Mouse (Mus musculus): Measurements from ENCODE around the gene Exoc3l. TPM values are rescaled to one million over a fixed set of nuclear protein-coding genes. Genes with fewer than 3 reads are reported as not detected.
A peak's percentile ranks its signal among the peaks of the same experiment; 100 is the strongest.
"Not testable (repeated sequence)": the region's sequence is repeated elsewhere in the genome, so short reads cannot be mapped to it uniquely, and the experiment has no call there.

Exoc3l gene
- polyA plus RNA-seq, 1 experiment from 2014 or later, result 11.8 TPM

DNA sequence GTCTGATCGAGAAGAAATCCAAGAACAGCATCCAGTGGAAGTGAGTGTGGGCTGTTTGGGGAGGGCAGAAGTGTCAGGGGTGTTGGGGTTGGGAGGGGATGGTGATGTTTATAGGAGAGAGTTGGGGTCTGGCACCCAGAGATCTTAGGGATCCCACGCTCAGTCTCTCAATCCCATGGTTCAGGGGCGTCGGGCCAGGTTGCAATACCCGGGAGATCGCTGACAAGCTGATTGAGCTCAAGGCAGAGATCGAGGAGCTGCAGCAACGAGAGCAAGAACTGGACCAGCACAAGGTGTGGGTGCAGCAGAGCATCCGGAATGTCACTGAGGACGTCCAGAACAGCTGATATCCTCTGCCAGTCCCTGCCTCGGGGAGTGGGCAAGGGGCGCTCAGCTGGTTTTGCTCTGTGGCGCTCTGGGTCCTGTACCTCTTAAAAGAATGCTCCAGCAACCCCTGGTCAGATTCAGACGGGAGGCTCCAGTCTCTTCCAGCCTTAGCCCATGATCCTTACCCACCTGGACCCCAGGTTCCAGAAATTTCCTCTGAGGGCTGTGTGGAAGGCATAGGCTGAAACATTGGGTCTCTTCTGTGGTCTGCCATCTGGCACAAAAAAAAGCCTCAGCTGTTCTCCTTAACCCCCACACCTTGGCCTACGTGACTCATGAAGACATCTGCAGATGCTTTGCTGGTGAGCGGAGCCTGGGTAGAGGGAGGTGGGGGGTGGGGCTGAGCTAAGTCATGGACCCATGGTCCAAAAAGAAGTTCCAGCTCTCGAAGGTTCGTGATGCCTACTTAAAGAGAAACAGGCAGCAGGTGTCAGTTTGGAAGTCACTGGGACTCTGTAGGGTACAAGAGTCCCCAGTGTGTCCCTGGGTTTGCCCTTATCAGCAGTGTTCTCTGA, 2.7 kb upstream of the Exoc3l start:
- Histone ChIP-seq H3K27me3 (replicated peaks) (no peaks in the 10 kb centered on the region), H3K4me3 (peak overlapping the region; percentile 100), H3K27ac (no peak overlapping the region; the same call in 1 of the 2 replicates), H3K36me3 (replicated peaks) (peaks cover 29% of the 10 kb centered on the region), H3K9ac (peak overlapping the region; percentile 99), H3K9me3 (no peaks in the 10 kb centered on the region), H3K4me2 (peak overlapping the region; percentile 99), H3K4me1 (peaks cover 21% of the 10 kb centered on the region)
- no peak for ATAC-seq (replicated peaks)
- WGBS, result 61% methylated on average over 18 of the region's 18 CpGs

DNA sequence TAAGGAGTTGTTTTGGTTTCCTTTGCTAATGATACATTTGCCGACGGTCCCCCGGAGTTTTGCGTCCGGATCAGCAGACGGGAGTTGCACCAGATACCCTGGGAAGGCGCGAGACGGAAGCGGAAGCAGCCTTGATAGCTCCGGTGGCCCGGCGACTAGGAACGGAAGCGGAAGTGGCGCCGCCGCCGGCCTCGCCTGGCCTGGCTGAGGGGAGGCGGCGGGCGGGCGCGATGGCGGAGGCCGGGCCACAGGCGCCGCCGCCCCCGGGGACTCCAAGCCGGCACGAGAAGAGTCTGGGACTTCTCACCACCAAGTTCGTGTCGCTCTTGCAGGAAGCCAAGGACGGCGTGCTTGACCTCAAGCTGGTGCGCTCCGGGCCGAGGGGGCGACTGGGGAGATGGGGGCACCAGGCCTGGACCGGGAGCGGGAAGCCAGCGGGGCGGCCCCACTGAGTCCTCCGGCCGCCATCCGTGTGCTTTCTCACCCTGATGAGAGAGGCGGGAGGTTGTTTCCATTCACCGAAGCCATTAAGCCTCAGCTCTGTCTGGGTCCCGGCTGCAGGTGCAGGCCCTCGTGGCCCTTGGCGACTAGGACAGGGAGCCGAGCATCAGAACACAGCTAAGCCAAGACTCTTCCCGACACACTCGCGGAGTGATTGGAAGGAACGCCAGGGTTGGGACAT, 1.8 kb upstream of the Exoc3l start, which contains the start of gene E2f4:
TSS of gene E2f4 (plus strand) at position 153 of the 682 bp plus-strand sequence.
- H3K4me3 ChIP-seq, result peak within 1 kb of the TSS; percentile 100
- H3K4me1 ChIP-seq, result peaks cover 21% of the 10 kb centered on the region
- no peaks in the 10 kb centered on the region for H3K27me3 ChIP-seq (replicated peaks)
- under 1% methylated on average over 57 of the region's 58 CpGs for WGBS
- H3K4me2 ChIP-seq, result peak within 1 kb of the TSS; percentile 99
- peak within 1 kb of the TSS; percentile 74 for H3K27ac ChIP-seq
- peak within 1 kb of the TSS; percentile 99 for H3K9ac ChIP-seq
- no peaks in the 10 kb centered on the region for H3K9me3 ChIP-seq
- peaks cover 24% of the 10 kb centered on the region for H3K36me3 ChIP-seq (replicated peaks)
- ATAC-seq (replicated peaks), result peak; percentile 90

DNA sequence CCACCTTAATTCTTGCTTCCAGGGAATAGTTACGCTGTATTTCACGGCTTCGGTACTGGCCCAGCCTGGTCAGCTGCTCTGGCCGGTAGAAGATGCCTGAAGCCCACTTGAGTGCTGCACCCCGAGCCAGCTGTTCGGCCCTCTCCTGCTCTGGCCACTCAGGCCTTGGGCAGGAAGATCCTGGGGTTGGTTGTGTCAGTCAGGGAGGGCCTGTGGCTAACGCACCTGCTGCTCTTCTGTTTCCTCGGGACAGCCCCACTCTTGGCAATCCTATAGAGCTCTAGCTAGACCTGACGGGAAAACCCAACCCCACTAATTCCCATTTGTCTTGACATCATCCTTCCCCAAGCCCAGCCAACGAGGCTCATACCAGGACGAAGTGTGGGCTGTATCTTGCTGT, 645 bp downstream of the Exoc3l start:
- no peak overlapping the region for H3K4me3 ChIP-seq
- H3K36me3 ChIP-seq (replicated peaks), result peaks cover 5% of the 10 kb centered on the region
- H3K4me1 ChIP-seq, result peaks cover 29% of the 10 kb centered on the region
- ATAC-seq (replicated peaks), result no peak
- H3K9me3 ChIP-seq, result no peaks in the 10 kb centered on the region
- H3K4me2 ChIP-seq, result peak overlapping the region; percentile 12; the same call in 1 of the 2 replicates
- no peak overlapping the region for H3K27ac ChIP-seq
- H3K27me3 ChIP-seq (replicated peaks), result no peaks in the 10 kb centered on the region
- no peak overlapping the region for H3K9ac ChIP-seq
- WGBS, result 67% methylated on average over 11 of the region's 11 CpGs

DNA sequence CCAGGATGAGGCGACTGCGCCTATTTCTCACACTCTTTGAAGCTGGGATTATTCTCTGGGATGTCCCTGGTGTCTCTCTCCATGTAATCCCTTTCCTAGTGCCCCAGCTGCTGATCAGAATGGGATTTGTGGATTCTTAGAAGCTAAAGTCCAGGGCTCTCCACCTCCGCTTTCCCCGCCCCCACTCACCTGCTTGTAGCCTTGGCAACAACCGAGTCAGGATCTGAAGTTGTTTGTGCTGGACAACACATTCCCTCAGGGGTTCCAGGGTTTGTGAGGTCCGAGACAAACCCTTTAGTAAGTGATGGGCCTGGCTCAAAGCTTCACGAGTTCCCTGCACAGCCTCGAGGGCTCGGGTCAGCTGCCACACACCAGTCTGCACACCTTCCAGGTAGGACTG, 1.1 kb downstream of the Exoc3l start:
- Histone ChIP-seq H3K27me3 (replicated peaks) (no peaks in the 10 kb centered on the region), H3K4me3 (no peak overlapping the region), H3K9me3 (no peaks in the 10 kb centered on the region), H3K36me3 (replicated peaks) (peaks cover under 1% of the 10 kb centered on the region; the same call in 1 of the 2 replicates), H3K4me1 (peaks cover 34% of the 10 kb centered on the region), H3K9ac (no peak overlapping the region), H3K4me2 (peak overlapping the region; percentile 12; the same call in 1 of the 2 replicates), H3K27ac (no peak overlapping the region)
- no peak for ATAC-seq (replicated peaks)
- WGBS, result 62% methylated on average over 9 of the region's 9 CpGs

DNA sequence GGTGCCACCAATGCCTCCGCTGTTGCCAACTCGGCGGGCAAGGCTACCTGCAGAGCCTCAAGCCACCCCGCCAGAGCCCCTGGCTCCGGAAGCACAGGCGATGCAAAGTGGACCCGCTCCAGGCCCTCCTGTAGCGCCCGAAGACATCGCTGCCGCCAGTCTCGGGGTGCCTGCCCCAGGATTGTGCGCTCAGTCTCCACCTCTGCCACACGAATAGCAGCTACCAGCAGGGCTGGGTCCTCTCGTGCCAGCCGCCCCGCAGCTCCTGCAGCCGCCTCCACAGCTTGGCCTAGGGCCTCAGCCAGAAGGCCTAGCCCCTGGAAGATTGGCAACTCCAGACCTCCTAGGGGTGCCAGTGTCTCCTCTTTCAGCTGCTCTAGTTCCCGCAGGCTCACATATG, 2.5 kb downstream of the Exoc3l start:
- H3K27ac ChIP-seq, result no peak overlapping the region
- H3K36me3 ChIP-seq (replicated peaks), result no peaks in the 10 kb centered on the region
- no peak overlapping the region for H3K9ac ChIP-seq
- no peak overlapping the region for H3K4me3 ChIP-seq
- no peaks in the 10 kb centered on the region for H3K27me3 ChIP-seq (replicated peaks)
- no peaks in the 10 kb centered on the region for H3K9me3 ChIP-seq
- peaks cover 27% of the 10 kb centered on the region for H3K4me1 ChIP-seq
- H3K4me2 ChIP-seq, result no peak overlapping the region
- ATAC-seq (replicated peaks), result no peak
- WGBS, result 69% methylated on average over 19 of the region's 19 CpGs

DNA sequence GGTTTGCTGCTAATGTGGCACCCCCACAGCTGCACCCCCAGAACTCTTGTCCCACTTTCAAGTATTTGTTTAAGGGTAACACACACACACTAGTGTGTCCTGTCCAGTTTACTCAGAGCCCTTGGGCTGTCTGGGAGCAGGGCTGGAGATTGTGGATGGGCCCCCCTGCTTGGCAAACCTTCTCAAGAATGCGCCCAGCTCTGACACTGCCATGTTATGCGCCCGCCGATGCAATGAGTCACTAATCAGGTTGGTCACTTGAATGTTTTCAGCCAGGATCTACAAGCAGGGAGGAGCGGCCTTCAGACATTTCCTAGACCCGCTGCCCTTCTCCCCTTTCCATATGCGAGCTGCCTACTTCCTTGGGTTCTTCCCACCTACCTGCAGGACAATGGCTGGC, 3.4 kb downstream of the Exoc3l start:
- 88% methylated on average over 7 of the region's 7 CpGs for WGBS
- H3K9me3 ChIP-seq, result no peaks in the 10 kb centered on the region

DNA sequence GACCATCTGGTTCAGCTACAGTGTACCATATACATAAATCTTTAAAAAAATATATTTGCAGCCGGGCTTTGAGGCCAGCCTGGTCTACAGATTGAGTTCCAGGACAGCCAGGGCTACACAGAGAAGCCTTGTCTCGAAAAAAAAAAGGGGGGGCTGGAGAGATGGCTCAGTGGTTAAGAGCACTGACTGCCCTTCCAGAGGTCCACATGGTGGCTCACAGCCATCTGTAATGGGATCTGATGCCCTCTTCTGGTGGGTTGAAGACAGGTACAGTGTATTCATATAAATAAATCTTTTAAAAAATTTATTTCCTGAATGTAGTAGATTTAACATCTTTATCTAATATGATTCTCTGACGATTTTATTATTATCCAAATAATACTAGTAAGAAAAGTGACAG, 4.1 kb downstream of the Exoc3l start:
- H3K27ac ChIP-seq; H3K4me2 ChIP-seq; H3K27me3 ChIP-seq (replicated peaks); ATAC-seq (replicated peaks); H3K36me3 ChIP-seq (replicated peaks); H3K9ac ChIP-seq; H3K4me3 ChIP-seq; H3K9me3 ChIP-seq: not testable (repeated sequence)
- WGBS, result 76% methylated on average over 3 of the region's 3 CpGs
- H3K4me1 ChIP-seq, result peaks cover 33% of the 10 kb centered on the region

More for the DNA sequence above, 3.4 kb downstream of the Exoc3l start:
- ATAC-seq (replicated peaks), result no peak
- Histone ChIP-seq H3K27ac (no peak overlapping the region), H3K4me3 (no peak overlapping the region), H3K9ac (no peak overlapping the region), H3K4me2 (no peak overlapping the region), H3K36me3 (replicated peaks) (no peaks in the 10 kb centered on the region), H3K27me3 (replicated peaks) (no peaks in the 10 kb centered on the region), H3K4me1 (peaks cover 32% of the 10 kb centered on the region)

DNA sequence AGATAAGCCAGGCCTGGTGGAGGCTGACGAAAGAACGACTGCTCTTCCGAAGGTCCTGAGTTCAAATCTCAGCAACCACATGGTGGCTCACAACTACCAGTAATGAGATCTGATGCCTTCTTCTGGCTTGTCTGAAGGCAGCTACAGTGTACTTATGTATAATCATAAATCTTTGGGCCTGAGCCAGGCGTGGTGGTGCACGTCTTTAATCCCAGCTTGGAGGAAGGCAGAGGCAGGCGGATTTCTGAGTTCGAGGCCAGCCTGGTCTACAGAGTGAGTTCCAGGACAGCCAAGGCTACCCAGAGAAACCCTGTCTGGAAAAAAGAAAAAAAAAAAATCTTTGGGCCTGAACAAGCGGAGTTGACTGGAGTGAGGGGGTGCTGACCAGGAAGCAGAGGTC, 4.5 kb downstream of the Exoc3l start:
- not testable (repeated sequence) for H3K27ac ChIP-seq; H3K9me3 ChIP-seq; H3K27me3 ChIP-seq (replicated peaks); H3K4me2 ChIP-seq; H3K9ac ChIP-seq; H3K4me3 ChIP-seq; ATAC-seq (replicated peaks); H3K36me3 ChIP-seq (replicated peaks)
- WGBS, result 90% methylated on average over 8 of the region's 8 CpGs
- peaks cover 36% of the 10 kb centered on the region for H3K4me1 ChIP-seq

DNA sequence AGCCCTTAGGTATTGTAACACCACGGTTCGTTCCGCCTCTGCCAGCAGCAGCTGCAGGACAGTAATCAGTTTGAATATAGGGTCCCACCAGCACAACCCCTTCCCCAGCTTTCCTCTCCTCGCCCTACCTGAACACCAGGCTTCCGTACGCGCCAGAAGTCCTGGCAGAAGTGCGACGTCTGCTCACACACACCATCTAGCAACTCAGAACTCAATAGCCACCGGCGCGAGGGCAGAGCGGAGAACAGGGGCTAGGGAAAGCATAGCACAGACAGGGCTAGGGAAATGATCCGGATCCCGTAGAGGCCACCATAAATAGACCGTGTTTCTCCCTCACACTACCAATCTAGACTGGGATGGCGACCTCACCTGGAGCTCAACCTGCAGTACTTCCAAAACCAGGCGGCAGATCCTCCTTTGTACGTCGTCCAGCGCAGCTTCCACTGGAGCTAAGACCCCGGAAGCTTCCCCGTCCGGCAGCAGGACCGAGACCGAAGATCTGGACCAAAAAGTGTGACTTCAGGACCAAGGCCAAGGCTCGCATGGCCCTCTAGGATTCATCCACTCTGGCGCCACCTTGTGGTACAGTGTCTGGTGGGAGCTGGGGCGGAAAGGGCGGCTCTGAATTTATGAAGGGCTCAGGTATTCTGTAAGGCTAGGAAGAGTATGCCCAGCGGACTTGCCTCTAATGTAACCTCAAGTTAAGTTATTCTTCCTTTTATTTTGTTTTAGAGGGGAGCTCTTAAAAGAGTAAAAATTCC, 5.2 kb downstream of the Exoc3l start:
- H3K27me3 ChIP-seq (replicated peaks), result no peaks in the 10 kb centered on the region
- H3K4me3 ChIP-seq, result peak overlapping the region; percentile 62
- no peaks in the 10 kb centered on the region for H3K9me3 ChIP-seq
- peaks cover 42% of the 10 kb centered on the region for H3K4me1 ChIP-seq
- no peak for ATAC-seq (replicated peaks)
- H3K36me3 ChIP-seq (replicated peaks), result no peaks in the 10 kb centered on the region
- H3K27ac ChIP-seq, result peak overlapping the region; percentile 94; the same call in 1 of the 2 replicates
- WGBS, result 7% methylated on average over 31 of the region's 31 CpGs
- H3K9ac ChIP-seq, result no peak overlapping the region
- peak overlapping the region; percentile 70 for H3K4me2 ChIP-seq

DNA sequence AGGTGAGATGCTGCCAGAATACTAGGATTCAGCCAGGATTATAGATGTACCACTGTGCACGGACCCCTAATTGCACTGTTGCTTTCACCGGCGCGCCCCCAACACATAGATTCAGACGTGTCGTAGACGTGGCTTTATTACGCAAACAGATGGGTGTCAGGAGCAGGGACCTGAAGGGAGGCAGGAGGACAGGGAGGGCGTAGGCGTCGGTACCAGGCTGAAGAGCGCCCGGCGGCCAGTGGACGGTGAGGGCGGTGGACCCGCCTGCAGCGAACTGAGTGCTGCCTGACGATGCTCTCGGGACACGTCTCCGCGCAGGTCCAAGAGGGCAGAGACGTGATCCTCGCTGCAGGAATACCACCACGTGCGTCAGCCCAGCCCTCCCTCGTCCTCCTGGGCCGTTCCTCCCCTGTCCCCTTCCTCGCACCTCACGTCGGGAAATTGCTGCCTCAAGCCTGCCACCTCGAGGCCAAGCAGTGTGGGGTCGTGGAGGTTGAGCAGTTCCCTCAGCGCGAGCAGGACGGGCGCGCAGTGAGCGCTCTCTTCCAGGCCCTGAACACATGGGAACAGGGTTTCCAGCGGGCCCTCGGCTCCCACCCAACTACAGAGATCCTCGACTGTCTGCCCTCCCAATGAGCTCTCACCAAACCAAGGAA, 6.0 kb downstream of the Exoc3l start, which contains the start of gene 4931428F04Rik:
TSS of gene 4931428F04Rik (minus strand) at position 60 of the 656 bp plus-strand sequence.
- ATAC-seq (replicated peaks), result peak; percentile 35
- under 1% methylated on average over 43 of the region's 43 CpGs for WGBS
- peak within 1 kb of the TSS; percentile 68 for H3K9ac ChIP-seq
- peaks cover 50% of the 10 kb centered on the region for H3K4me1 ChIP-seq
- peak within 1 kb of the TSS; percentile 62 for H3K4me3 ChIP-seq
- no peaks in the 10 kb centered on the region for H3K9me3 ChIP-seq
- H3K36me3 ChIP-seq (replicated peaks), result no peaks in the 10 kb centered on the region; the same call in 1 of the 2 replicates
- H3K4me2 ChIP-seq, result peak within 1 kb of the TSS; percentile 70
- no peaks in the 10 kb centered on the region for H3K27me3 ChIP-seq (replicated peaks)
- peak within 1 kb of the TSS; percentile 94 for H3K27ac ChIP-seq

DNA sequence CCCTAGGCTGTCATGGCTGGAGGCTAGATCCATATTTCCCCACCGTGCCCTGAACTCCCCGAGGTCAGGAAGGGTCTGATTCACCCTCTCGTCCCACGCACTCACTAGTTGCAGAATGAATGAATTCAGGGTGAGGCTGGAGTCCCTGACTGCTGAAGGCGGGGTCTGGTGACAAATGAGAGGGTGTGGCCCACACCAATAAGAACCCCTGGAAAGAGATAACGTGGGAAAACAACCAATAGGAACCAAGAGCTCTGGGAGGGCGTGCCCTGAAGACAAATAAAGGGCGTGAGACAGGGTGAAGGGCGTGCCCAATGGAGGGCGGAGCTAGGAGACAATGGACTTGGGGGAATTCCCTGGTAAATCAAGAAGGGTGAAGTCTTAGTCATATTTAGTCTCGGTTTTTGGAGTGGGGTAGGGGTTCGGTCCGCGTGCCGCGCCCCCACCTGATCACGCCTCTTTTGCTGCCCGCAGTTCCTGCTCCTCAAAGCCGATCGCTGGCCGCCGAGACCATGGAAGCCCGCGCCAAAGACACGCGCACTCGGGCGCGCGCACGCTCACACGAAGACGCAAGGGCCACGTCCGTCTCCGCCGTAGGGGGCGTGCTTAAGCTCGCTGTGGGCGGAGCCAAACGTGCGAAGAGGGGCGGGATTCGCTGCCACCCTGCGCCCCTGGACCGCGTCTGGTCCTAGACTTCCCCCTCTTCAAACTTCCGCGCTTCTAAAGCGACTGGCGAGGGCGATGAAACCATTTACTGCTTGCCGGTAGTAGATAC, 6.8 kb downstream of the Exoc3l start:
- under 1% methylated on average over 53 of the region's 53 CpGs for whole genome bisulfite sequencing
- H3K27ac ChIP-seq, result peak overlapping the region; percentile 94
- H3K4me1 ChIP-seq, result peaks cover 51% of the 10 kb centered on the region
- no peaks in the 10 kb centered on the region for H3K9me3 ChIP-seq
- peak overlapping the region; percentile 68 for H3K9ac ChIP-seq
- peak overlapping the region; percentile 62 for H3K4me3 ChIP-seq
- H3K36me3 ChIP-seq (replicated peaks), result no peaks in the 10 kb centered on the region; the same call in 1 of the 2 replicates
- peak; percentile 92 for ATAC-seq (replicated peaks)
- peak overlapping the region; percentile 70 for H3K4me2 ChIP-seq
- no peaks in the 10 kb centered on the region for H3K27me3 ChIP-seq (replicated peaks)

Data from midbrain, embryonic 15.5 days (tissue).